Mouse (Mus musculus) embryonic stem cell, embryonic (primary cell): ENCODE results near the gene 6430531B16Rik.

Experiments used
- CTCF ChIA-PET, 4 experiments: fragments of 300-600 bp in 2 of 4; fragments of 350-600 bp in 2 of 4; sonication (Branson Sonifier 250); formaldehyde crosslinking; loops; one replicate each; lab custom pipeline; 2022; ENCODE audit warnings: inconsistent platforms in 2 of 4; lab: Charles Lee
- POLR2A ChIA-PET, 4 experiments: fragments of 300-600 bp in 2 of 4; fragments of 350-600 bp in 2 of 4; sonication (Branson Sonifier 250); formaldehyde crosslinking; loops; one replicate each; lab custom pipeline; 2022; ENCODE audit warnings: antibody characterized with exemption in 4 of 4, inconsistent platforms in 1 of 4; lab: Charles Lee

6430531B16Rik gene

DNA sequence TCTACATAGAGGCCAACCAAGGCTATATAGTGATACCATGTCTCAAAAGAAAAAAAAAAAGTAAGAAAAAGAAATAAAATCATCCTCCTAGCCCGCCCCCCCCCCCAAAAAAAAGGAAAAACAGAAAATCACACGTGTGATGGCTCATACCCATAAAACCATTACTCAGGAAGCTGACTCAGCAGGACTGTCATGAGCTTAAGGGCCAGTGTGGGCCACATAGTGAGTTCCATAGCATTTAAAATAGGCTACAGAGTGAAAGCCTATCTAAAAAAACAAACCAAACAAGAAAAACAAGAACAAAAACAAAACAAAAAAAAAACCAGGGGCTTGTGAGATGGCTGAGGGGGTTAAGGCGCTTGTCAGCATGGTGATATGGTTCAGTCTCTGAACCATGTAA lies 2.2 kb upstream of the 6430531B16Rik start:
- ChIA-PET CTCF (interaction anchor here in 3 of 4 experiments (0.6 to 1.2 kb wide), 4 partner anchors 11 to 14 kb away, joined by 3 to 6 read pairs (median 3); no protein-coding TSS in a partner anchor), POLR2A (interaction anchor here in 2 of 4 experiments (0.6 to 0.8 kb wide), 3 partner anchors 11 to 66 kb away, joined by 3 to 9 read pairs (median 3); no protein-coding TSS in a partner anchor)

DNA sequence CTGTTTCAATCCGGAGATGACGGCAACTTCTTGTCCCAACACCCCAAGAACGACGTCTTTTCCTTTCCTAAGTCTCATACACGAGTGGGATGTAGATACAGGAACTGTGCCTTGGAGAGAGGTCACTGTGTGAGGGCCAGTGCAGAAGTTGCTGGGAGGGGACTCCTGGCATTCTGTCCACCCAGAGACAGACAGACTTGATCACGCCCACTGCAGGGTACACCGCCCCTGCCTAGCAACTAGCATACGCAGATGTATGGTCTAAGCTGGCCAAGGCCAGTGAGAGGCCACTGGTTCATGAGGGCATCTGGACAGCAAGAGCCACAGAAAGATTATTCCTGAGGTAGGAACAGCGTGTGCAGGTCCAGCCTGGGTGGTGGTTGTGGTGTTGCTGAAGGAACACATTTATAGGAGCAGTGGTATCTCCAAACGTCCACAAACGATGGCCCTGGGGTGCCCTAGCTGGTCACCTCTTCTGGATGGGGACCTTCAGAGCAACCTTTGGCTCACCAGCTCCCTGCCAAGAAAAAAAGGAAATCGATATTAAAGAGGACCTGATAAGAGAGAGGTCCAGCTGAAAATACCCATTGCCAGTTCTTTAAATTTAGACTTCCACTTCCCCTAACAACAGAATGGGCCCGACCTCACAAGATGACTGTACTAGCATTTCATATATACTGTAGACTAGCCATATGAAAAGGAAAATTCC lies 610 bp upstream of the 6430531B16Rik start:
- POLR2A ChIA-PET, result interaction anchor here in 3 of 4 experiments (0.6 to 1.3 kb wide), 6 partner anchors 10 to 78 kb away, joined by 3 to 4 read pairs (median 3); partner anchors contain the start of genes Msx3 (in 1 of the 3) and Tubgcp2 (in 1 of the 3)
- CTCF ChIA-PET, result interaction anchor here in 2 of 4 experiments (0.6 to 2.2 kb wide), 4 partner anchors 10 to 866 kb away, joined by 3 to 10 read pairs (median 6); partner anchors contain the start of gene Scgb1c1 (in 1 of the 2)

GRCm38 (mm10) chr7:139975471-139975870 lies 3.1 kb downstream of the 6430531B16Rik start:
- ChIA-PET POLR2A (interaction anchor here in 2 of 4 experiments (0.6 to 1.0 kb wide), 2 partner anchors 16 kb away, joined by 4 to 6 read pairs; no protein-coding TSS in a partner anchor), CTCF (interaction anchor here in 3 of 4 experiments (0.6 to 0.7 kb wide), 3 partner anchors 19 to 75 kb away, joined by 3 to 5 read pairs (median 3); no protein-coding TSS in a partner anchor)

DNA sequence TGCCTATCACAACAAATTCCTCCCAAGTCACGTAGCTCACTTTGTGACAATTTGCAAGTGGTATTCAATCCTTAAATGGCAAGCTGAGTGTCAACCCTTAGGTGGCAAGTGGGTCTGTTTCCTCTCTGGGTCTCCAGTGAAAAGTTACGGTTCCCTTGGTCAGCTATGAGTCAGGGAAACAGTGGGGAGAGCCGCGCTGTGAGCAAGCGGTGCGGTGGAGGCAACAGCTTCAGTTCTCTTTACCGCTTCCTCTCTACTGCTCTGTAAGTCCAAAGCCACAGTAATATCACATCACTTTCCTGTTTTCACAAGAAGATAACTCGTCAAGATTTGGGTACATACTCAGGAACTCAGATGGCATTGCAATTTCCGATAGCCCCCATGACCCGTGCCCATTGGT lies 4.2 kb downstream of the 6430531B16Rik start:
- ChIA-PET POLR2A (interaction anchor here in 3 of 4 experiments (0.6 to 3.1 kb wide), 6 partner anchors 18 to 84 kb away, joined by 3 to 12 read pairs (median 4); partner anchors contain the start of gene Adam8 (in 1 of the 3)), CTCF (interaction anchor here in 1 of 4 experiments (6.3 kb wide), 1 partner anchor 20 kb away, joined by 51 read pairs; the partner anchor contains the start of gene Adam8)

DNA sequence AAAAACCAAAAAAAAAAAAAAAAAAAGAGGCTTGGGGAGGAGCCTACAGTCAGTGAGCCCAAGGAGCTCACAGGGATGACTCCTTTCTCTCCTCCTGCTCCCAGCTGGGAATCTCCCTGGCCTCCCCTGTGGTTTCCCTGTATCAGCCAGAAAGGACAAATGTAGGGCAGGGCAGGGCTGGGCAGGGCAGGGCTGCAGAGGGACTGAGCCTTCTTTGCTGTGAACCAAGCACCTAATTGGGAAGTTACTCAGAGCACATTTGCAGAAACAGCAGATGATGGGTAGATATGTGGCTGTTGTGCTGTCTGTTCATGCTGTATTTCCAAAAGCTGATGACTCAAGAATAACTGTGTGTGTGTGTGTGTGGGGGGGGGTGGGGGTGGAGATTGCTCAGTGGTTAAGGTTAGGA lies 5.6 kb downstream of the 6430531B16Rik start:
- CTCF ChIA-PET, result interaction anchor here in 3 of 4 experiments (0.6 to 6.3 kb wide), 7 partner anchors 21 to 89 kb away, joined by 3 to 51 read pairs (median 3); partner anchors contain the start of gene Adam8 (in 1 of the 3)
- POLR2A ChIA-PET, result interaction anchor here (0.5 to 3.1 kb wide), 18 partner anchors 9 to 160 kb away, joined by 3 to 13 read pairs (median 3); partner anchors contain the start of genes Adam8 (in 2 of the 4), Tubgcp2 (in 1 of the 4) and Zfp511 (in 1 of the 4)

- ChIA-PET CTCF (interaction anchor here in 3 of 4 experiments (1.4 to 6.3 kb wide), 7 partner anchors 17 to 91 kb away, joined by 7 to 51 read pairs (median 15); partner anchors contain the start of gene Adam8 (in 1 of the 3)), POLR2A (interaction anchor here in 2 of 4 experiments (0.9 to 3.1 kb wide), 10 partner anchors 14 to 166 kb away, joined by 3 to 13 read pairs (median 4); partner anchors contain the start of genes Adam8 (in 2 of the 2) and Mtg1 (in 1 of the 2))
These were observed 7.1 kb downstream of the 6430531B16Rik start for GRCm38 (mm10) chr7:139971436-139971835.

- POLR2A ChIA-PET, result interaction anchor here in 3 of 4 experiments (0.7 to 2.3 kb wide), 9 partner anchors 14 to 188 kb away, joined by 3 to 13 read pairs (median 4); partner anchors contain the start of genes Adam8 (in 1 of the 3) and Mtg1 (in 1 of the 3)
- CTCF ChIA-PET, result interaction anchor here in 3 of 4 experiments (1.4 to 6.3 kb wide), 8 partner anchors 16 to 92 kb away, joined by 7 to 51 read pairs (median 15); partner anchors contain the start of gene Adam8 (in 1 of the 3)
These were observed 7.6 kb downstream of the 6430531B16Rik start for GRCm38 (mm10) chr7:139970979-139971378.

DNA sequence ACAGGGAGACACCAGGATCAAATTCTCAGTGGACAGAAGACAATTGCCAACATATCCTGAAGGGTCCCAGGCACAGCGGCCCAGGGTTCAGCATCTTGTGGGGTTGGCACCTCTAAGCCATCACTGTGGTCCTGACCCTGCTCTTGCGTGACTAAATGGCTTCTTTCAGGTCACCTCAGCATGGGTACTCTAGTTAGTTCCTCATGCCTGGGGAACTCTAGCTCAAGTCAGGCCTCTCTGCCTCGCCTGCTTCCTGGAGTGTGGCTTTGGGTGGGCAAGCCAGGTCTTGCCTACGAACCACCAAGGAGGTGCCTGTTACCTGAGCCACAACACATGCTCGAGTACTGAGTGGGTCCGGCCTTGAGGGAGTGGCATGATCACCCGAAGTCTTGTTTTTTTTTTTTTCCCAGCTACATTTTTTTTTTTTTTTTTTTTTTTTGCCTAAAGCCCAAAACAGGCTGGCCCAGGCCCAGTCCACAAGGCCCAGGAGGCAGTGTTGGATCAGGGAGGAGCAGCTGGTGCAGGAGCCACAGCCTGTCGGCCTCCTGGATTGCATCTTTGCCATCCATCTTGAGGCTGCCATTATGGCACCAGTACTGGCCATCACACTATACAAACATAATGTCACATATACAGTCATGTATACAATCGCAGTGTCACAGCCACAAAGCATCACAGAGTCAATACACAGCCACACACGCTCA lies 8.2 kb downstream of the 6430531B16Rik start:
- POLR2A ChIA-PET, result interaction anchor here in 3 of 4 experiments (0.7 to 1.9 kb wide), 9 partner anchors 8 to 187 kb away, joined by 3 to 7 read pairs (median 4); partner anchors contain the start of gene 6430531B16Rik (in 1 of the 3)

GRCm38 (mm10) chr7:139969348-139970130 lies 9.0 kb downstream of the 6430531B16Rik start:
- POLR2A ChIA-PET, result interaction anchor here (0.6 to 2.2 kb wide), 15 partner anchors 8 to 1252 kb away, joined by 3 to 7 read pairs (median 4); partner anchors contain the start of genes 6430531B16Rik (in 1 of the 4), Adam8 (in 1 of the 4) and Kndc1 (in 1 of the 4)
- CTCF ChIA-PET, result interaction anchor here (0.5 to 6.3 kb wide), 66 partner anchors 7 to 1425 kb away, joined by 3 to 51 read pairs (median 4); partner anchors contain the start of genes 6430531B16Rik (in 2 of the 4), Adam8 (in 1 of the 4), Cfap46 (in 1 of the 4) and Kndc1 (in 1 of the 4)

More for the DNA sequence above, 8.2 kb downstream of the 6430531B16Rik start:
- CTCF ChIA-PET, result interaction anchor here (0.6 to 6.3 kb wide), 29 partner anchors 8 to 1424 kb away, joined by 3 to 51 read pairs (median 7); partner anchors contain the start of genes 6430531B16Rik (in 2 of the 4), Adam8 (in 1 of the 4), Cfap46 (in 1 of the 4) and Kndc1 (in 1 of the 4)

DNA sequence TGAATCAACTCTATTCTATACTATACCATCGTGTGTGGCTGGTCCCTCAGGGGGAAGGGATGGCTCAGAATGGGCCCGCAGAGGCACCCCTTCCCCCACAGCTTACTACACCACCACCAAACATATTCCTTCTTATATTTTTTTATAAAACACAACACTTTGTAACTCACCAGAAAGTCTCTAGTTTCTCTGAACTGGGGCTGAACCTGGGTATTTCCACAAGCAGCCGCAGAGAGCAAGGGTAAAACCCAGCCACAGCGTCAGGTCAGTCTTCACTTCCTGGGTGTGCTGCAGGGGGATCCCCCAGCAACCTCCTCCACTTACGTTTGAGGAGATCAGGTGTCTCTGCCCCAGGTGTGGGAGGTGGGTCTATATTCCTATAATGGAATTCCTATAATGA lies 10.1 kb downstream of the 6430531B16Rik start:
- ChIA-PET POLR2A (interaction anchor here in 2 of 4 experiments (0.7 to 2.2 kb wide), 4 partner anchors 18 to 1087 kb away, joined by 3 to 6 read pairs (median 5); partner anchors contain the start of gene Adam8 (in 1 of the 2)), CTCF (interaction anchor here (0.7 to 6.3 kb wide), 17 partner anchors 8 to 106 kb away, joined by 3 to 51 read pairs (median 7); partner anchors contain the start of genes 6430531B16Rik (in 2 of the 4) and Adam8 (in 1 of the 4))

DNA sequence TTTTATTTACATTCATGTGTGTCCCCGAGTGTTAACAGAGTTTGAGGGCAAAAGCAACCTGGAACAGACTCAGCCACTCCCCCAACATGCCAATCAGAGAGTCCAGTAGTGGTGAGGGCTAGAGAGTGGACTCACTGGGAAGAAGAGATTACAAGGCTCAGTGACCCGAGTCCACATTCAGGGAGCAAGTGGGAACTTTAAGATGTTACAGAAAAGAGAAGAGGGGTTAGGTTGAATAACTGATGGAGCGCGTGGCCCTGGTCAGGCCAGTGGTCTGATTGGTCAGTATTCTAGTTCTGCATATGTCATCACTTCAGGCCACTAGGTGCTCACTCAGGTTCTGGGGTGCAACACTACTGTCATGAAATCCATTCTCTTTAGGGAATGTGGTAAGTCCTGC lies 11.4 kb downstream of the 6430531B16Rik start:
- ChIA-PET CTCF (interaction anchor here in 1 of 4 experiments (0.6 kb wide), 1 partner anchor 919 kb away, joined by 3 read pairs; no protein-coding TSS in a partner anchor), POLR2A (no interaction called here)

- CTCF ChIA-PET, result interaction anchor here in 3 of 4 experiments (0.7 to 1.3 kb wide), 3 partner anchors 31 to 100 kb away, joined by 3 to 4 read pairs (median 4); no protein-coding TSS in a partner anchor
- POLR2A ChIA-PET, result interaction anchor here in 3 of 4 experiments (0.5 to 1.6 kb wide), 7 partner anchors 9 to 480 kb away, joined by 3 to 8 read pairs (median 4); partner anchors contain the start of gene Fuom (in 1 of the 3)
These were observed 14.7 kb downstream of the 6430531B16Rik start for GRCm38 (mm10) chr7:139963814-139964213.

DNA sequence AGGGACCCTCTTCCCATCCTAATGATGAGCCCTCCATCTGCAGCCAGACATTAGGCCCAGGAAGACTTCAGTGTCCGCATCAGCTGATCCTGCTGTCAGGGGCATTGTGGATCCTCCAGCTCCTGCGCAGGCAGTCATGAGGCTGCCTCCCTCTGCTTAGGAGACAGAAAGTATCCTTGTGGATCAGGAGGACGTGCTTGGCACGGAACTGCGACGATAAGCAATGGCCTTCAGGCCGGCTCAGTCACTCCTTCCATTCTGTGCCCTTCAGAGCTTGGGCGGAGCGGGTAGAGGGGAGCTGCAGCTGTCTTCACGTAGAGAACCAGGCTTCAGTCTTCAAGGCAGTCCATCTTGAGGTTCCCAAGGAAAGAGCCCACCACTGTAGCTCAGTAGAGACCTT lies 17.4 kb downstream of the 6430531B16Rik start:
- ChIA-PET POLR2A (interaction anchor here in 3 of 4 experiments (0.5 to 2.8 kb wide), 6 partner anchors 10 to 1808 kb away, joined by 3 to 8 read pairs (median 3); no protein-coding TSS in a partner anchor), CTCF (interaction anchor here in 1 of 4 experiments (0.6 to 0.7 kb wide), 2 partner anchors 8 to 70 kb away, joined by 3 to 19 read pairs; no protein-coding TSS in a partner anchor)

DNA sequence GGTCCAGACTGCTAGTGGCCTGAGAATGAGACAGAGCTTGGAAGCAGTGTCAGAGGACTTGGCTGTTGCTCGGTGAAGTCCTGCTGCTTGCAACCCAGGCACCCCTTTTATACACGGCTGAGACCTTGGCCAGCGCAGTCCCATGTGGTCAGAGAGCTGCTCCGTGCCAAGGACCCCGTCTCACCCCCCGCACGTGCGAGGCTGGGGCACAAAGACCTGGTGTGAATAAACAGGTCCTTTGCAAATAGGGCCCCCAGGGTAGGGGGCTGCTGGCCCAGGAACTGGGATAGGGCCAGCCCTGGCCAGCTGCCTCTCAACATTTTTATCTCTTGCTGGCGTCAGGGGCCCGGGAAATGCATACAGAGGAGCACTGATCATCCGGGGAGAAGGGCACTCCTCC lies 20.6 kb downstream of the 6430531B16Rik start:
- ChIA-PET POLR2A (interaction anchor here (0.6 to 2.0 kb wide), 8 partner anchors 8 to 17 kb away, joined by 3 to 5 read pairs (median 4); partner anchors contain the start of gene Utf1 (in 2 of the 4)), CTCF (interaction anchor here in 2 of 4 experiments (0.8 to 1.1 kb wide), 2 partner anchors 11 kb away, joined by 3 to 4 read pairs; no protein-coding TSS in a partner anchor)

DNA sequence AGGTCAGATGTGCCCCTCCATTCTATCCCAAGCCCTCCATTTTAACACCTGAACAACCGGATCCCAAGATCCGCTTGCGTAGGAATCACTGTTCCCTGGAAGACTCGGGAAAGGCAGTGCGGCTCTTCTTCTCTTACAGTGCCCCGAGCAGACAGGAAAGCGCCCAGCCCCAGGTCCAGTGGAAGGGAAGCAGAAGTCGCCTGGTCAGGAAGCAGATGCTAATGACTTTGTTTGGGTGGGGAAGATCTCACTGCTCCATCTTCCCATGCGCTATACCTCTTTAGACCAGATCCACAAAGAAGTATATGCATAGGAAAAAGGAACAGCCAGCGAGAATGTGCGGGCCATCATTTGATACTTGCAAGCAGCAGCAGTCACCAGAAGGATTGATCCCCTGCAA lies 21.1 kb downstream of the 6430531B16Rik start:
- POLR2A ChIA-PET, result interaction anchor here in 3 of 4 experiments (0.6 to 2.0 kb wide), 6 partner anchors 13 to 17 kb away, joined by 3 to 5 read pairs (median 4); partner anchors contain the start of gene Utf1 (in 1 of the 3)
- CTCF ChIA-PET, result interaction anchor here in 2 of 4 experiments (0.8 to 1.1 kb wide), 2 partner anchors 12 kb away, joined by 3 to 4 read pairs; no protein-coding TSS in a partner anchor
